Mouse (Mus musculus): ENCODE measurements around the gene Zfp317.
"Not testable (repeated sequence)": the region's sequence is repeated elsewhere in the genome, so short reads cannot be mapped to it uniquely, and the experiment has no call there.

GRCm38 (mm10) chr9:19694898-19695379, 73.0 kb downstream of the Zfp317 start:
- TF ChIP-seq TAL1 (conservative IDR thresholded peaks at IDR 0.05; ENCODE audit: low read depth, low read length); GATA2 (IDR thresholded peaks at IDR 0.05; ENCODE audit: borderline replicate concordance, low read depth, low read length); CTCF (IDR thresholded peaks at IDR 0.05; ENCODE audit: low read depth, low read length); POLR2AphosphoS5 (IDR thresholded peaks at IDR 0.05; ENCODE audit: insufficient replicate concordance, low read depth, low read length): not testable (repeated sequence)
